Mouse (Mus musculus) liver, adult 2 months (tissue): ENCODE measurements around the gene Dock2.

Experiments used
- CTCF ChIP-seq: fragments of 200-500 bp; IDR thresholded peaks from 2 replicates; pipeline ENCODE4 v1.5.1; 2011; ENCODE audit warnings: low read depth, low read length, control low read depth
- POLR2A ChIP-seq: fragments of 200-500 bp; IDR thresholded peaks from 2 replicates; pipeline ENCODE4 v1.6.1; 2011; ENCODE audit warnings: low read length, control low read depth; ENCODE audit not compliant: insufficient read depth; ENCODE audit errors: extremely low read depth

DNA sequence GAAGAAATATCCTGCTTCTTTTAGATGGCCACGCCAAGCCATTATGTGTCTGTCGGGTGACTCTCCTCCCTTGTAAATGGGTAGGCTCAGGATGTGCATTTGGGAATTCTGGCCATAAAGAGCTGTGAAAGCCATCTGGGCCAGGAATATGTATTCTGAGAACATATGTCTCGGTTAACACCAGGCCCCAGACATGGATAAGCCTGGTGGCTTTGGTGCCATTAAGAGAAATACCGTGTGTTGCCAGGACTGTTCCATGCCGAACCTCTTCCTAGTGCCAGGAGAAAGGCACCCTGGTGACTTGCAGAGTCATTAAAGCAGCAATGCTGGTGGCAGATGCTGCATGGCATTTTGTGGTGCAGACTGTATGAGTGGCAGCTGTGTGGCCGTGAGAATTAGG is 406.0 kb downstream of the Dock2 start:
- no peak for TF ChIP-seq CTCF
- TF ChIP-seq POLR2A, result no peak
